Mouse (Mus musculus) CD8-positive naive resting alpha-beta T cell, adult 57 days (primary cell): Measurements from ENCODE around the gene Asic1. TPM values are rescaled to one million over a fixed set of nuclear protein-coding genes. Genes with fewer than 3 reads are reported as not detected.

Experiments used
- total RNA-seq: library from RNA; stranded (reverse); gene quantifications from one replicate; pipeline ENCODE4 v1.2.4, GENCODE M21; 2023

Asic1 gene
- total RNA-seq: 0.31 TPM

GRCm38 (mm10) chr15:99670154-99670821, at the start of gene Asic1:
Gene Asic1 (plus strand): TSS chr15:99670368.

GRCm38 (mm10) chr15:99651163-99651872, 18.9 kb upstream of the Asic1 start, which contains the start of gene Racgap1:
Gene Racgap1 (minus strand): TSS chr15:99651656.

DNA sequence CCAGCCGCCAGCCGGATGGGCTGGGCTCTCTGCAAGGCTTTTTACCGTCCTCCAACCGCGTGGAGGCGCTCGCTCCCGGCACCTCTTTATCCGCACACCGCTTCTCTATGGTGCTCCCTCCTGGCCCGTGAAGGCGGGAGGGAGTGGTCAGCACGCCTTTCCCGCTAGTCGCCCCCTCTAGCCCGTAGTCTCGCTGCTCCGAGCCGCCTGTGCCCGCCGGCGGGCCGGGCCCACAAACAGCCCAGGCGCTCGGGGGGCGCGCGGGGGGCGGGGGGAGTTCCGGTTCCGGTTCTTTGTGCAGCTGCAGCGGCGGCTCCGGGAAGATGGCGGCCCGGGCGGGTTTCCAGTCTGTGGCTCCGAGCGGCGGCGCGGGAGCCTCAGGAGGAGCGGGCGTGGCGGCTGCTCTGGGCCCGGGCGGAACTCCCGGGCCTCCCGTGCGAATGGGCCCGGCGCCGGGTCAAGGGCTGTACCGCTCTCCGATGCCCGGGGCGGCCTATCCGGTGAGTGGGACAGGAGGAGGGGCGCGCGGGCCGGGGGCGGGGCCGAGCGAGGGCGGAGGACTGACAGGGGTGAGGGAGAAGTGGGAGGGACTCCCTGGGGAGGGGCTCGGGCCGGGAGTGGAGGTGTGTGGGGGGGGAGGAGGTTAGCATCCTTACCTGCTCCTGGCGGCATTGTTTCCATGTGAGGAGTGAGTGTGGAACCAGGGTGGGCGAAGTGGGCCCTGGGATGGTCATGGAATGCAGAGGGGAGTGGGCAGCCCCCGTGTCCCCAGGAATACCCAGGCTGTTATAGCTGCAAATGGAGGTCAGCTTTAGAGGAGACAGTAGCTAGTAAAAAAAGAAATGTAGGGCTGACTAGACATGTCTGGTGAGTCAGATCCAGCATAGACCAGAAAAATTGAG, 32.1 kb downstream of the Asic1 start, which contains the start of gene Smarcd1:
Gene Smarcd1 (plus strand): TSS at position 131 of the 902 bp plus-strand sequence.

GRCm38 (mm10) chr15:99705440-99706048, 35.4 kb downstream of the Asic1 start, which contains the start of gene Gm17349:
Gene Gm17349 (minus strand): TSS chr15:99705490.

DNA sequence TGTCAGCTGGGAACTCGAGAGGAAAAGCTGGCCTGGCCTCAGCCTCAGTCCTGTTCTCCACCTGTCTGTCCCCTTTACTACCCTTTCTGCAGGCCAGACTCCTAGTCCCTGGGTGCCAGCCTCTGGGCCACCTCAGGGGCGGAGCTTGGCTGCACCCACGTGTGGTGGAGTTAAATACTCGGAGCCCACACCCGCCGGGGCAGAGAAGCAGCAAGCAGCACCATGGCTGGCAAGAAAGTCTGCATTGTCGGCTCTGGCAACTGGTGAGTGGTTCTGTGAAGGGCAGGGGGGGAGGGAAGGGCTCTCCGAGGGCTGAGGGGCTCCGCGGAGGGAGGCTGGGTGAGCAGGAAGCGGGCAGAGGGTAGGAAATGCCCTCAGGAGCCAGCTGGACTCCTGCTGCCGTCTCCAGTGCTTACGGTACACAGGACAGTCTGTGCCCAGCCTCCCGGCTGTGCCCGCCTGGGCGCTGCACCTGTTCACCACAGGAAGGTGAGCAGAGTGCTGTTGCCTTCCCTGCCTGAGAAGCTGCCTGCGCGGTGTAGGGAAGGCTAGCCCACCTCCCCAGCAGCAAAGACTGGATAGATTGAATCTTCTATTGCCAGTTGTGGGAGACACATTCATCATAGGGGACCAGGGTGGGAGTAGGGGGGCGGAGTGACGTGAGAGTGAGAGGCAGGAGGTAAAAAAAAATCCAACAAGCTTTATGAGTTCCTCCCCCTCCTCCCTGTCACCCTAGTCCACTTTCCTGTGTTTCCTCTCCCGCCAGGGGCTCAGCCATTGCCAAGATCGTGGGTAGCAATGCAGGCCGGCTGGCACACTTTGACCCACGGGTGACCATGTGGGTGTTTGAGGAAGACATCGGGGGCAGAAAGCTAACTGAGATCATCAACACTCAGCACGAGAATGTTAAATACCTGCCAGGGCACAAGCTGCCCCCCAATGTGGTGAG, 47.5 kb downstream of the Asic1 start, which contains the start of gene Gpd1:
Gene Gpd1 (plus strand): TSS at position 130 of the 949 bp plus-strand sequence.

DNA sequence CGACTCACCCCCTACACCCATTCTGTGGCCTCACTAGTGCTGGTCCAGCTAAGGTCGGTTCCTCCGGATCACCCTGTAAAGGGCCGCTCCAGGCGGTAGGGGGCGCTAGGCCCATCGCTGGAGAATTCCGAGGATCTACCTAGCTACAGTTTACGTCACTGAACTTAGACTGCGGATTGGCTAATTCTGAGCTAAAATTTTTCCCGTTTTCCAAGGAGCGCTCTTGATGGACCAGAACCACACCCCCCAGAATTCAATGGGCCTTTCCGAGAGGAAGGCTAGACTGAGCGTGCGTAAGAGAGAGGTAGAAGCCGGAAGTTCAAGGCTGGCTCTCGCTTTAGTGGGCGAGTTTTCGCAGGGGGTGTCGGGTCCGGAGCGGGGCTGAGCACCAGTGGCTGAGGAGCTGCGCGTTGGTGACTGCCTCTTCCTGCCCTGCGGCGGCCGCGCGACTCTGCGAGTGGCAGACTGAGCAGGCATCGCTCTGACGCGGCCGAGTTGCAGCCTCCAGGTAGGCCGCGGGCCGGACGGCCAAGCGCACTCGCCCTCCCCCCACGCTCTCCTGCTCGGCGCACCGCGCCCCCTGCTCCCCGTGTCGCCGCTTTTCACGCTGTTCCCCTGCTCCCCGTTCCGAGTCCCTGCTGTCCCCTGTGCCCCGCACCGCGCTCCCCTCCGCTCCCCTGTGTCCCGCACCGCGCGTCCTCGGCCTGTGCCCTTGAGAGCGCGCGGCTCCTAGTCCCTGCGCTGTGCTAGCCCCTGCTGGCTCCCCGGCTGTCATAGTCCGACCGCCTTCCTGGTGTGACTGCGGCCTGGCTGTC, 55.4 kb downstream of the Asic1 start, which contains the start of gene Cox14:
Gene Cox14 (plus strand): TSS at position 278 of the 815 bp plus-strand sequence.

Other genes with a start within 250 kb of the Asic1 start
- gene Nckap5l, start 212.6 kb upstream of the Asic1 start, total RNA-seq: 46.4 TPM
- gene Bcdin3d, start 195.6 kb upstream of the Asic1 start, total RNA-seq: 6.3 TPM
- not detected for gene Faim2, start 142.2 kb upstream of the Asic1 start, total RNA-seq
- gene Aqp2, start 91.3 kb upstream of the Asic1 start, total RNA-seq: not detected
- gene Aqp5, start 79.6 kb upstream of the Asic1 start, total RNA-seq: not detected
- gene Aqp6, start 69.0 kb upstream of the Asic1 start, total RNA-seq: not detected
- 64.1 TPM for gene Racgap1, start 18.7 kb upstream of the Asic1 start, total RNA-seq
- 45.3 TPM for gene Smarcd1, start 31.8 kb downstream of the Asic1 start, total RNA-seq
- 4.8 TPM for gene Gm17349, start 35.1 kb downstream of the Asic1 start, total RNA-seq
- gene Gpd1, start 47.1 kb downstream of the Asic1 start, total RNA-seq: 0.52 TPM
- gene Cox14, start 55.2 kb downstream of the Asic1 start, total RNA-seq: 51.3 TPM
- 54.6 TPM for gene Cers5, start 102.5 kb downstream of the Asic1 start, total RNA-seq
- gene Lima1, start 205.1 kb downstream of the Asic1 start, total RNA-seq: 0.67 TPM